16 mouse cellular contexts compared by ENCODE assay signal in genomic region chr6:4436874-4437273, GRCm38 (mm10).
"Had no signal": no experiment of that assay in that cellular context is flagged by ENCODE, and none has a peak within 500 bp of the region (broad histone marks: within the 10 kb centered on the region; RNA-seq: fewer than 3 reads in every experiment).

No protein-coding gene starts in this region.

- H3K4me3 ChIP-seq: kidney, embryonic 15.5 days; liver, embryonic 13.5 days; lung, embryonic 15.5 days; megakaryocyte, embryonic 14.5 days; midbrain, embryonic 12.5 days had no signal

- H3K36me3 ChIP-seq: kidney, embryonic 15.5 days; liver, embryonic 13.5 days; lung, embryonic 15.5 days; midbrain, embryonic 12.5 days had no signal

- H3K27me3 ChIP-seq: liver, embryonic 13.5 days; lung, embryonic 15.5 days; megakaryocyte, embryonic 14.5 days; midbrain, embryonic 12.5 days had no signal

- ATAC-seq: liver, postnatal 0 days had no signal

- H3K9me3 ChIP-seq: kidney, embryonic 15.5 days; liver, embryonic 13.5 days; lung, embryonic 15.5 days; megakaryocyte, embryonic 14.5 days; midbrain, embryonic 12.5 days had no signal

- H3K4me1 ChIP-seq: liver, embryonic 13.5 days; megakaryocyte, embryonic 14.5 days; midbrain, embryonic 12.5 days had no signal

- H3K4me2 ChIP-seq: kidney, embryonic 15.5 days; liver, embryonic 13.5 days; lung, embryonic 15.5 days; midbrain, embryonic 12.5 days had no signal

- H3K27ac ChIP-seq: kidney, embryonic 15.5 days; liver, embryonic 13.5 days; lung, embryonic 15.5 days; macrophage; midbrain, embryonic 12.5 days had no signal

- DNase-seq: kidney, postnatal 14 days; layer of hippocampus, adult 9-11 months; layer of hippocampus, postnatal 36 days; liver; liver, embryonic 13.5 days; liver, postnatal 0 days; lung, postnatal 14 days; right cerebral cortex, adult 18-20 months; right cerebral cortex, postnatal 25 days; thymus, adult 18-20 months; thymus, postnatal 25 days had no signal

- H3K9ac ChIP-seq: kidney, embryonic 15.5 days; liver, embryonic 13.5 days; liver, postnatal 0 days; lung, embryonic 15.5 days; midbrain, embryonic 12.5 days had no signal
